Mouse (Mus musculus) cerebellum, adult 11 months (tissue): Measurements from ENCODE around the gene Tmem213.

ENCODE experiments used
- DNase-seq: peaks from one replicate; pipeline ENCODE4 v3.0.0; 2022

The Tmem213 gene

GRCm38 (mm10) chr6:38109160-38109795 is at the start of gene Tmem213:
TSS of gene Tmem213 (plus strand) at chr6:38109255.
- DNase-seq, result no peak

DNA sequence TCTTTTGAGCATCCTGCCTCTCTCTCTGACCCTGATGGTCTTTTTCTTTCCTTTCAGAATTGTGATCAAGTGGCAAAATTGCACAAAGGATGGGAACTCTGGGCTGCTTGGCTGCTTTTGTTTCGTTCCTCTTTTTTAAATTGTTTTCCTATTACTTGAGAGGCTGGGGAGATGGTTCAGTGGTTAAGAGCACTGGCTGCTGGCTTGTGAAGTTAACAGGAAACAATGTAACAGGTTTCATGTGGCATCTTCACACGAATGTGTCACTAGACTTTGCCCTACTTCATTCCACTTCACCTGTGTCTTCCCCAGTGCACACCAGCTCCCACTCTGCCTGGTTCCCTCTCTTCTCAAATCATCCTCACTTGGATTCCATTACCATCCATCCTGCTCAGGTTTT is 44.4 kb upstream of the Tmem213 start:
- DNase-seq, result no peak

DNA sequence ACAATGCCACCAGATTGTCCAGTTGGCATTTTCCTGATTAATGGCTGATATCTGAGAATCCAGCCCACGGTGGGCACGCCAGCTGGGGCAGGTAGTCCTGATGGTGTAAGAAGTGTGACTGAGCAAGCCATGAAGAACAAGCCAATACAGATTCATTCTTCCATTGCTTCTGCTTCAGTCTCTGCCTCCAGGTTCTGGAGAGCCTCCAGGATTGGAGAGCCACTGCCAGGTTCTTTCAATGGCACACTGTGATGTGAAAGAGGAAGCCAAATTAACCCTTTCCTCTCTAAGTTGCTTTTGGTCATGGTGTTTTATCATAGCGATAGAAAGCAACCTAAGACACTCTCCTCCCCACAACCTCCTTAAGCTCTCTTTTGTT is 43.9 kb upstream of the Tmem213 start:
- peak; percentile 36 for DNase-seq

GRCm38 (mm10) chr6:38065501-38066122 is 43.4 kb upstream of the Tmem213 start:
- DNase-seq, result peak; percentile 7

GRCm38 (mm10) chr6:38066215-38066614 is 42.8 kb upstream of the Tmem213 start:
- DNase-seq, result peak; percentile 39

DNA sequence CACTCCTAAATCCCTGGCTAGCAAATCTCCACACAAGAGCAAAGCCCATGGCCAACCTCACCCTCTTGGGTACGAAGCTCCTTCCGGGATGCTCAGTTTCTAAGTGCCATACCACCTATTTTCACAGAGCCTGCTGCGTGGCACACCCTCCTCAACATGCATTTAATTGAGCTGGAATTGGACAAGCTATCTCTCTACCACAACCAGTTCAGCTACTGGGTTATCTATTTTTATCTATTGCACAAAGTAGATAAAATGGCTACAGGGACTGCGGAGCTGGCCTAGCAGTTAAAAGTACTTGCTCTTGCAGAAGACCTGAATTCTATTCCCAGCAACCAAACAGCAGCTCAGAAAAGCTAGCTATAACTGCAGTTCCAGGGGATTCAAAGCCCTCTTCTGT is 37.8 kb upstream of the Tmem213 start:
- DNase-seq, result no peak

DNA sequence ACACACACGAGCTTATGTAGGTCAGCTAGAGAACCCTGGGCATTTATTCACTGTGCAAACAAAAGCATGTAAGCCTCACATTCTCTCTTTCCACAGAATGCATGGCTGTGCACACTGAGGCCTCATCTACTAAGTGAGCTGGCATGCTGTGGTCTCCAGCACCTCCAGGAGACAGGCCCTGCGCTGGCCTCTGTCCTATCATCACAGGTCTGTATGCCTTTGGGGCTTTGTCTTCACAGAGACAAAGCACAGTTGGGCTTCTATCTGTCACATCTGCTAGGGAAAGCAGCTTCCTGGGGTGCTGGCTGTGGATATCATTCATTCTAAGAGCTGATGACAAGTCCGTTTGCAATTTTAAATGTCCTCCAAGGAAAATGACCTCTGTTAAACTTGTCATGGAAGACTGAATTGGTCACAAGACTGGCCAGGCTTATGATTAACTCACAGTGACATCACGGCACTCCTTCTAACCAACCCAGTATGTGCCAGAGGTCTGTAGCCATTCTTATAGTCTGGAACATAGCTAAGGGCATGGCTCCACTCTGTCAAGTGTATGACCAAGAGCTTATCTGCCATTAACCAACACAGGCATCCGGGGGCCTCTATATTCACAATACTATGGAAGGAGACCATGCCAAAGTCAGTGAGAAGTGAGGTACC is 36.8 kb upstream of the Tmem213 start:
- no peak for DNase-seq

DNA sequence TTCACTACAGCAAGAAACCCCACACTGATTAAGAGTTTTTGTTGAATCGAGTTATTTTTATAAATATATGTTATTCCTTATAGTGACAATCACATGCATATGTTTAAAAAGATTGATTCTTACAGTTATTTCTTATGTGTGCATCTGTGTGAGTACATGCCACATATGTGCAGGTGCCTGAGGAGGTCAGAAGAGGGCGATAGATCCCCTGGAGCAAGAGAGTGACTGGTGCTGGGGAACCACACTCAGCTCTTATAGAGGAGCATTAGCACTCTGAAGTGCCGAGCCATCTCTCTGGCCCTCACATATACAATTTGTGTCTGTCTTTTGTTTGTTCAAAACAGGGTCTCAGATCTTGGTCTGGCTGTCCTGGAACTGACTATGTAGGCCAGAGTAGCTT is 35.5 kb upstream of the Tmem213 start:
- DNase-seq, result no peak

- no peak for DNase-seq
Measured at GRCm38 (mm10) chr6:38080364-38080763, 28.7 kb upstream of the Tmem213 start.

DNA sequence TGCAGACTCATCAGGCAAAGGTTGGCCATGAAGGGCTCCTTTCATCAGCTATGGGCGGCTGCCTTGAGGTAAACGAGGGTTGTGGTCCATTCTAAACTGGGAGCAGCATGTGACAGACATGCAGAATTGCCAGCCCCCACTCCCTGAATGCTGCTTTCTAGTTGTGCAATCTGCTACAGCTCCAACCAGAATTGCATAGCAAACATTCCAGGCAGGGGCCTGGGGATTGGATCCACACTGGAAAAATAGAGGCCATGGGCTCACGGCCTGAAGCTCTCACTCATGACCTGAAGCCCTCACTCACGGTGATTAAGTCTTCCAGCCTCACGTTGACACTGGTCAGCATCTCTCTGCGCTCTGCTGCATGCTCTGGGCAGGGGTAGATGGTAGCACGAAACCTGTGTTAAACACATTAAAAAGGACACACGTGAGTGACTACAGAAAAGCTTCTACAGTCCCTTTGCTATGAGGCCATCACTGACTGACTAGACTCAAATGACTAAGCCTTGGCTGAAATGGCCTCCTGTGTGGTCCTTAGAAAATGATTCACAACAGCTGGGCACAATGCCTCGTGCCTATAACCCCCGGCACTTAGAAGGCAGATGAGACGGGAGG is 27.2 kb upstream of the Tmem213 start:
- DNase-seq, result no peak

- no peak for DNase-seq
Measured at GRCm38 (mm10) chr6:38083204-38083603, 25.9 kb upstream of the Tmem213 start.

- DNase-seq, result no peak
Measured at GRCm38 (mm10) chr6:38087242-38088026, 21.6 kb upstream of the Tmem213 start.

GRCm38 (mm10) chr6:38092539-38092938 is 16.5 kb upstream of the Tmem213 start:
- DNase-seq, result no peak

GRCm38 (mm10) chr6:38094701-38095100 is 14.4 kb upstream of the Tmem213 start:
- DNase-seq, result no peak

GRCm38 (mm10) chr6:38096961-38097370 is 12.1 kb upstream of the Tmem213 start:
- no peak for DNase-seq

DNA sequence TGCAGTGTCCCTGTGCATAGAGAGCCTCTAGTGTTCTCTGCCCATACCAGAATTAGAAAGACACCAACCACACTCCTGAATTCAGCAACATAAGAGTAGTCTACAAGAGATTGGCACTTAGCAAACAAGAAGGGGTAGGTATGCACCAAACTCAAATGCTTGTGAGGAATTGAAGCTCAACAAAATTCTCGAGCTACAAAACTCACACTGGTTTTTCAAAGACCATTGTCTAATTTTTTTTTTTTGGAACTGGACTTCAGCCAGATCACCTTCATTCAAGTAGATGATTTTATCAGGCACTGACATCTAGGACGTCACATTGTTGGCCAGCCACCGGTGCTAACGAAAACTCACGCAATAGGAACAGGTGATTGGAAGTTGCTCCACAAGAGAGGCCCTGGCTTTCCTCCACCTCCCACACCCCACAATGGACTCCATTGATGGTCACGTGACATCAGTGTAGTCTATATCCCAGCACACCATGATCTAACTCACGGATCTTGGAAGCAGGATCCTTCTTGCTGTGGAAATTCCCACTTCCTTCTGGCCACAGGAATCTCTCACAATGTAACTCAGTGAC is 6.7 kb upstream of the Tmem213 start:
- no peak for DNase-seq

- no peak for DNase-seq
Measured at GRCm38 (mm10) chr6:38103775-38104174, 5.3 kb upstream of the Tmem213 start.

DNA sequence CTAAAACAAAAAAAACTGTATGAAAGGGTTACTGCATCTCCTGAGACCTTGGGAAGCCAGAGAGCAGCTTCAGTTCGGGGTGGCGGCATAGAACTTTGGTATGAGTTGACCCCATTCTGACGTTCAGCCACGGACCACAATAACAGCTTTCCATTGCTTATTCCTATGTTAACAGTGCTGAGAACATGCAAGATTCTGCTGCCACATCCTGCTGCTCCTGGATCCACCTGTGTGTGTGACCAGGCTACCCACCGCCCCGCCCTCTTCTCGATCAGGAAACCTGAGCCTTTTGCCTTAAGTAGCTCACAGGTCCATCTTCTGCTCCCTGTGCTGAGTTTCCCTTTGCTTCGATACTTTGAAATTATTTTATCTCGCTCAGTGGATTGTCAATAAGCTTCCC is 3.1 kb upstream of the Tmem213 start:
- DNase-seq, result no peak

DNA sequence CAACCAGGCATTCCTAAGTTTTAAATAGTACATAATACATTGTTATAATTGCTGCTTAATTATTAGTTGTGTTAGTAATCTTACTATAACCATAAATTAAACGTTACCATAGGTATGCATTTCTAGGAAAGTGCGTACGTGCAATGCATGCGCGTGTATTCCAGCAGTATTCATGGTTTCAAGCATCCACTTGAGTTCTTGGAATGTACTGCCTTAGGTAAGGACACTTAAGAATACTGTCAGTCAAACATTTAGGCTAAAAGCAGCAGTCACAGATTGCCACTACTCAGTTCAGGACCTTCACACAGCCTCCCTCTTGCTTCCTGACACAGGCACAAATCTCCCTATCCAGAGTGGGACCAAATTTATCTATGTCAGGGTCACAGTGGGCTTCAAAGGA is 606 bp upstream of the Tmem213 start:
- DNase-seq, result no peak

DNA sequence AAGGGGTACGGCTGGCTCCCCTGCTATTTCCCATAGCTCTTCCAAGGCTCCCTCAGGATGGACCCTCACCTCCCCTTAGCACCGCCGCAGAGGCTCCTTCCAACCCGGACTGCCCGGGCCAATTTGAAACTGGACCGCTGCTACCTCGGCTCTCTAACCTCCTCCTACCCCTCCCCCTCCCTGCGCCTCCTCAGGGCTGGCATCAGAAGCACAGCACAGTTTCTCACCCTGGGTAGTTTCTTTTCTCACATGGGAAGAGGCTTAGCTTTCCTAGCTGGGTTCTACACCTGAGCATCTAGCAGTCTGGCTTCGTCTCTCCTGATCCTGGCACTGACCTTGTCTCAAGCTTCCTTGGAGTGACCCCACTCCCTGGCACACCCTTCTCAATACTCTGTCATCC is 816 bp downstream of the Tmem213 start:
- DNase-seq, result no peak

- DNase-seq, result no peak
Measured at GRCm38 (mm10) chr6:38110859-38111258, 1.8 kb downstream of the Tmem213 start.

DNA sequence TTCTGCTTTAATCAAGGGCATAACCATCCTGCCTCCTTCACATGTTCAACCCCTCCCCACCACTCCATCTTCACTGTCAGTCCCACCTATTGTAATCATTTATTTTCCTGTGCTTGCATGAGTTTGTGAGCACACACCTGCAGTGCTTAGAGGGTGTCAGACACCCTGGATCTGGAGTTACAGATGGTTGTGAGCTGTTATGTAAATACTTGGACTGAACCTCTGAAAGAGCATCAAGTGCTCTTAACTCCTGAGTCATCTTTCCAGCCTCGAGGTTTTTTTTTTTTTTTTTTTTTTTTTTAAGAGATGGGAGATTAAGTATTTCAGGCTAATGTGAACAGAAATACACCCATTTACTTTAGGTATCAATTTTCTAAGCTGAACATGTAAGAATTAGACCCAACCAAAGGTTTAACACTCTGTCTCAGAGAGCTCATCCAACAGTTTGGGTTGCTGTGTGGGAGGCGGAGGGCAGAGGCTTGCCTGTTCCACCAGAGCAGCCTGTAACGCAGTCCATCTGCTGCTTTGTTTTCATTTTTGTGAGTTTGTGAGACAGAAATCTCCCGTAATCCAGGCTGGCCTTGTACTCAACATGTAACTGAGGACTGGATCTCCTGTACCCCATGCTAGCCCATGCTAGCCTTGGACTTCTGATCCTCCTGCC is 7.2 kb downstream of the Tmem213 start:
- DNase-seq, result no peak
